Mouse (Mus musculus): ENCODE results near the gene Thumpd3. TPM values are rescaled to one million over a fixed set of nuclear protein-coding genes. Genes with fewer than 3 reads are reported as not detected.

Gene Thumpd3
- polyA plus RNA-seq, 1 experiment: 18.8 TPM

- Histone ChIP-seq H3K27me3 (ENCODE audit: control insufficient read depth, insufficient read depth, insufficient read length) (no peaks in the 10 kb centered on the region), H3K4me3 (ENCODE audit: insufficient read depth, poor library complexity, severe bottlenecking) (peak overlapping the region; percentile 92), H3K79me2 (ENCODE audit: control insufficient read depth, insufficient read depth) (peaks cover 40% of the 10 kb centered on the region), H3K79me3 (ENCODE audit: low read depth) (peaks cover 17% of the 10 kb centered on the region), H3K36me3 (ENCODE audit: control insufficient read depth, insufficient read depth) (peaks cover 34% of the 10 kb centered on the region), H3ac (ENCODE audit: control insufficient read depth, insufficient read length, low read depth) (peak overlapping the region; percentile 73)
- TF ChIP-seq MYOD1 (IDR thresholded peaks at IDR 0.05; ENCODE audit: control insufficient read depth, insufficient read length, low read depth): no peak
- no peak for TF ChIP-seq MYOG (IDR thresholded peaks at IDR 0.05; ENCODE audit: control insufficient read depth, extremely low read depth, insufficient read length)
- no peak for TF ChIP-seq MAX (IDR thresholded peaks at IDR 0.05)
- no peak for TF ChIP-seq CEBPB (IDR thresholded peaks at IDR 0.05; ENCODE audit: low read depth)
- TF ChIP-seq USF1 (IDR thresholded peaks at IDR 0.05; ENCODE audit: low read depth): no peak
- TF ChIP-seq CTCF (IDR thresholded peaks at IDR 0.05; ENCODE audit: control insufficient read depth, insufficient read depth, insufficient read length): no peak
- no peak for TF ChIP-seq FOSL1 (IDR thresholded peaks at IDR 0.05; ENCODE audit: insufficient read depth, low read length, poor library complexity, severe bottlenecking)
These were observed 1.2 kb downstream of the Thumpd3 start for GRCm38 (mm10) chr6:113047016-113047746.

GRCm38 (mm10) chr6:113048371-113048770, 2.3 kb downstream of the Thumpd3 start:
- H3K79me2 ChIP-seq (ENCODE audit: control insufficient read depth, insufficient read depth): peaks cover 40% of the 10 kb centered on the region

DNA sequence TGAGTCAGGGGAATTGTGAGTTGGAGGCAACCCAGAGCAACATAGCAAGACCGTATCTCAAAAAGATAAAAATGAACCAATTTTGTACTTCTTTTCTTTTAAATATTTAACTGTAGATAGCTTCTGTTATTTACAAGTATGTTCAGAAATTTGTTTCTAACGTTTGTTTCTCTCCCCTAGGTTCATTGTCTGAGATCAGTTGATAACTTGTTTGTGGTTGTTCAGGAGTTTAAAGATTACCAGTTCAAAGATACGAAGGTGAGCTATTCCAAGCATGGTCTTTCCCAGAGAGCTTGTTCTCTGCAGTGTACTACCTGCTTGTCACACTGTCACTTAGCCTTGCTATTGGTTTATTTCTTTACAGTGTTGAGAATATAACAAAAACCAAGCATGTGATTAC, 3.1 kb downstream of the Thumpd3 start:
- H3K27me3 ChIP-seq (ENCODE audit: control insufficient read depth, insufficient read depth, insufficient read length): no peaks in the 10 kb centered on the region
- no peak overlapping the region for H3K4me3 ChIP-seq (ENCODE audit: insufficient read depth, poor library complexity, severe bottlenecking)
- H3K36me3 ChIP-seq (ENCODE audit: control insufficient read depth, insufficient read depth): peaks cover 53% of the 10 kb centered on the region
- peaks cover 17% of the 10 kb centered on the region for H3K79me3 ChIP-seq (ENCODE audit: low read depth)
- peaks cover 40% of the 10 kb centered on the region for H3K79me2 ChIP-seq (ENCODE audit: control insufficient read depth, insufficient read depth)
- H3ac ChIP-seq (ENCODE audit: control insufficient read depth, insufficient read length, low read depth): no peak overlapping the region
- no peak for TF ChIP-seq MYOG (IDR thresholded peaks at IDR 0.05; ENCODE audit: control insufficient read depth, extremely low read depth, insufficient read length)
- TF ChIP-seq MYOD1 (IDR thresholded peaks at IDR 0.05; ENCODE audit: control insufficient read depth, insufficient read length, low read depth): no peak
- no peak for TF ChIP-seq USF1 (IDR thresholded peaks at IDR 0.05; ENCODE audit: low read depth)
- TF ChIP-seq CTCF (IDR thresholded peaks at IDR 0.05; ENCODE audit: control insufficient read depth, insufficient read depth, insufficient read length): no peak
- TF ChIP-seq FOSL1 (IDR thresholded peaks at IDR 0.05; ENCODE audit: insufficient read depth, low read length, poor library complexity, severe bottlenecking): no peak
- TF ChIP-seq CEBPB (IDR thresholded peaks at IDR 0.05; ENCODE audit: low read depth): no peak
- TF ChIP-seq MAX (IDR thresholded peaks at IDR 0.05): no peak

More at GRCm38 (mm10) chr6:113048371-113048770, 2.3 kb downstream of the Thumpd3 start:
- peaks cover 17% of the 10 kb centered on the region for H3K79me3 ChIP-seq (ENCODE audit: low read depth)
- H3K36me3 ChIP-seq (ENCODE audit: control insufficient read depth, insufficient read depth): peaks cover 45% of the 10 kb centered on the region
- H3ac ChIP-seq (ENCODE audit: control insufficient read depth, insufficient read length, low read depth): no peak overlapping the region
- H3K27me3 ChIP-seq (ENCODE audit: control insufficient read depth, insufficient read depth, insufficient read length): no peaks in the 10 kb centered on the region
- no peak overlapping the region for H3K4me3 ChIP-seq (ENCODE audit: insufficient read depth, poor library complexity, severe bottlenecking)
- no peak for TF ChIP-seq USF1 (IDR thresholded peaks at IDR 0.05; ENCODE audit: low read depth)
- no peak for TF ChIP-seq CEBPB (IDR thresholded peaks at IDR 0.05; ENCODE audit: low read depth)

DNA sequence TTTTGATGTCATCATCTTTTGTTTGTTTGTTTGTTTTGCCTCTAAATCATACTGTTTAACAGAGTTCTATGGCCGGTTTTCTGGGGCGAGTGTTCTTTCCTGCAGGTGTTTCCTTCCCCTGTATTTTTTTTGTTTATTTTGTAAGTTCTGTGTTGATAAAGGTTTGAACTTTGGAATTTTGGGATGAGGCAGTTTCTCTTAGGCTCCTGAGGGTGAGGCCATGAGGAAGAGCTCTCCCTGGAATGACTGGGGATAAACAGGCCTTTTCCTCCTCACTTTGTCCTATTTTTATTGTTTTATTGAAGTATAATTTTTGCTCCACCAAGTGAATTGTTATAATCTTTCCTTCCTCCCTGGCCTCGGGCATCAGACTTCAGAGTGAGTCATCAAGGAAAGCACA, 6.9 kb downstream of the Thumpd3 start:
- peaks cover 83% of the 10 kb centered on the region for H3K36me3 ChIP-seq (ENCODE audit: control insufficient read depth, insufficient read depth)

DNA sequence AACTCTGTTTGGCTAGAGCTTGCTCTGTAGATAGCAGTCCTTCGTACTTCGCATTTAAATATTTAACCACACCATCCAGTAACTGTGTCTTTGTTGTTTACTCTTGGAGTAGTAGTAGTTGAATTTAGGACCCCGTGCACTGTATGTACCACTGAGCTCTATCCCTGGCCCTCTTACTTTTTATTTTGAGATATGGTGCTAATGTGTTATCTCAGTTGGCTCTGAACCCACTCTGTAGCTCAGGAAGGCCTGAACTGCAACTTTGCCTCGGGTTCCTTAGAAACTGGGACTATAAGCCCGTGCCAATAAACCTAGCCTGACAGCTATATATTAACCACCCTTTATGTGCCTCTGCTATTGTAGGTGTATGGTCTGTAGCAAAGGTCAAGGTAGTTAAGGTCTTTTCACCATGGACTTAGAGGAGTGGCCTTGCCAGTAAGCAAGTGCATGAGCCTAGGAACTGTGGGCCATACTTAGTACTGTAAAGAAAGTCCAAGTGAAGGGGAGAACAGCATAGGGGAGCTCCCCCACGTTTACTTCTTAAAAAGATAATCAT, 8.6 kb downstream of the Thumpd3 start:
- no peaks in the 10 kb centered on the region for H3K27me3 ChIP-seq (ENCODE audit: control insufficient read depth, insufficient read depth, insufficient read length)
- peaks cover 2% of the 10 kb centered on the region for H3K79me3 ChIP-seq (ENCODE audit: low read depth)
- no peak overlapping the region for H3K4me3 ChIP-seq (ENCODE audit: insufficient read depth, poor library complexity, severe bottlenecking)
- peaks cover 79% of the 10 kb centered on the region for H3K36me3 ChIP-seq (ENCODE audit: control insufficient read depth, insufficient read depth)
- TF ChIP-seq FOSL1 (IDR thresholded peaks at IDR 0.05; ENCODE audit: insufficient read depth, low read length, poor library complexity, severe bottlenecking): no peak
- TF ChIP-seq CTCF (IDR thresholded peaks at IDR 0.05; ENCODE audit: control insufficient read depth, insufficient read depth, insufficient read length): no peak
- no peak for TF ChIP-seq MYOG (IDR thresholded peaks at IDR 0.05; ENCODE audit: control insufficient read depth, extremely low read depth, insufficient read length)
- TF ChIP-seq MAX (IDR thresholded peaks at IDR 0.05): no peak
- TF ChIP-seq MYOD1 (IDR thresholded peaks at IDR 0.05; ENCODE audit: control insufficient read depth, insufficient read length, low read depth): no peak
- TF ChIP-seq CEBPB (IDR thresholded peaks at IDR 0.05; ENCODE audit: low read depth): no peak
- no peak for TF ChIP-seq USF1 (IDR thresholded peaks at IDR 0.05; ENCODE audit: low read depth)
- peaks cover 6% of the 10 kb centered on the region for H3K79me2 ChIP-seq (ENCODE audit: control insufficient read depth, insufficient read depth)
- no peak overlapping the region for H3ac ChIP-seq (ENCODE audit: control insufficient read depth, insufficient read length, low read depth)

More for the DNA sequence above, 6.9 kb downstream of the Thumpd3 start:
- Histone ChIP-seq H3K27me3 (ENCODE audit: control insufficient read depth, insufficient read depth, insufficient read length) (no peaks in the 10 kb centered on the region), H3ac (ENCODE audit: control insufficient read depth, insufficient read length, low read depth) (no peak overlapping the region), H3K79me2 (ENCODE audit: control insufficient read depth, insufficient read depth) (peaks cover 9% of the 10 kb centered on the region), H3K4me3 (ENCODE audit: insufficient read depth, poor library complexity, severe bottlenecking) (no peak overlapping the region), H3K79me3 (ENCODE audit: low read depth) (peaks cover 9% of the 10 kb centered on the region)
- TF ChIP-seq MAX (IDR thresholded peaks at IDR 0.05) (no peak), MYOD1 (IDR thresholded peaks at IDR 0.05; ENCODE audit: control insufficient read depth, insufficient read length, low read depth) (no peak), FOSL1 (IDR thresholded peaks at IDR 0.05; ENCODE audit: insufficient read depth, low read length, poor library complexity, severe bottlenecking) (no peak), MYOG (IDR thresholded peaks at IDR 0.05; ENCODE audit: control insufficient read depth, extremely low read depth, insufficient read length) (no peak), CTCF (IDR thresholded peaks at IDR 0.05; ENCODE audit: control insufficient read depth, insufficient read depth, insufficient read length) (no peak), USF1 (IDR thresholded peaks at IDR 0.05; ENCODE audit: low read depth) (no peak), CEBPB (IDR thresholded peaks at IDR 0.05; ENCODE audit: low read depth) (no peak)

Measured in C2C12 (cell line).